8 mouse cellular contexts compared by ENCODE assay signal in the genomic region with DNA sequence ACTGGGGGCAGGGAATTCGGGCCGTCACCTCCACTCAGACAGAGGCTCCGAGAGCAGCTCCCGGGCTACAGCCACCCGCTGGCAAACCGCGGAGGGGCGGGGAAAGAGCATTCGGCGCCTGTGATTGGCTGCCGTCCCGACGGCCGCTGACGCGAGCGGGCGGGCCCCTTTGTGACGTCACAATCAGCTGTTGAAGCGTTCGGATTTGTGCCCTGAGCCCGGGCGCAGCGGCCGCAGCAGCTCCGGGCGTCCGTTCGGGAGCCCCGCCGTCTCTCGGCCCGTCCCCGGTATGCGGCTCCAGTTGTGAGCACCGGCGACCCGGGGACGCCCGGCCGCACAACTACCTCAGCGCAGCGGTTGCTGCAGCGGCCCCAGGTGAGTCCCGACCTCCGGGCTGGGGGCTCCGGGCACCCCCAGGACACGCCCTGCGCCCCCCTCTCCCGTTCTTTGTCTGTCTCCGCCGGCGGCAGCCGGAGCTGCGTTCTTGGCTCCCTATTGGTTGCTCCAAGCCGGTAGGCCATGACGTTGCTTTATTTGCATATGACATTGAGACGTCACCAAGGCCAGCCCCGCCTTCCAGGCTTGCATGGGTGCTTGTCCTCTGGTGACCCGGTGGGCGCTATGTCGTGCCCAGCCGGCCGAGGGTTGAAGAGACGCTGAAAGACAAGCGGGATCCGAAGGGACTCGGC. TPM values are rescaled to one million over a fixed set of nuclear protein-coding genes. Genes with fewer than 3 reads are reported as not detected.
DNase-seq lines count a peak whose midpoint lies in the region; ATAC-seq and TF ChIP-seq lines count a peak whose summit lies in the region.

No protein-coding gene starts in this region.

- peak overlapping the region; percentile 91 for H3K4me2 ChIP-seq in heart, embryonic 13.5 days
- peak overlapping the region; percentile 91 for H3K4me2 ChIP-seq in liver, embryonic 12.5 days
- H3K4me2 ChIP-seq in stomach, embryonic 15.5 days: peak overlapping the region; percentile 86

- peak; percentile 92 for ATAC-seq in heart, embryonic 13.5 days (ENCODE audit: extremely low read depth, insufficient number of reproducible peaks, low FRiP score, low TSS enrichment)
- ATAC-seq in liver, embryonic 12.5 days: peak; percentile 90
- ATAC-seq in stomach, embryonic 15.5 days (ENCODE audit: insufficient read depth, low FRiP score, low read depth): peak; percentile 88

- TF ChIP-seq CTCF in C2C12 (IDR thresholded peaks at IDR 0.05; ENCODE audit: control insufficient read depth, insufficient read depth, insufficient read length): no peak
- no peak for TF ChIP-seq CTCF in brain, embryonic 14.5 days (IDR thresholded peaks at IDR 0.05; ENCODE audit: borderline replicate concordance, extremely low read depth, insufficient read depth, insufficient read length)

- H3ac ChIP-seq in C2C12 (ENCODE audit: control insufficient read depth, insufficient read length, low read depth): peak overlapping the region; percentile 55

- DNase-seq in brain, embryonic 14.5 days (ENCODE audit: low read depth): peak; percentile 98
- DNase-seq in kidney, postnatal 10 days: peak; percentile 99
- DNase-seq in natural killer cell, adult 2 months (ENCODE audit: low spot score in 2 of 2): peak; percentile 97

- TF ChIP-seq POLR2A in brain, embryonic 14.5 days (IDR thresholded peaks at IDR 0.05; ENCODE audit: borderline replicate concordance, extremely low read depth, insufficient read depth, insufficient read length, poor library complexity, severe bottlenecking): peak; percentile 97

- no peaks in the 10 kb centered on the region for H3K36me3 ChIP-seq in C2C12 (ENCODE audit: control insufficient read depth, insufficient read depth)
- H3K36me3 ChIP-seq in erythroblast, embryonic 14.5 days (ENCODE audit: control insufficient read depth): no peaks in the 10 kb centered on the region; the same call in 1 of the 2 replicates
- peaks cover 20% of the 10 kb centered on the region for H3K36me3 ChIP-seq in heart, embryonic 13.5 days
- H3K36me3 ChIP-seq in liver, embryonic 12.5 days: no peaks in the 10 kb centered on the region
- H3K36me3 ChIP-seq in stomach, embryonic 15.5 days: no peaks in the 10 kb centered on the region

- H3K79me3 ChIP-seq in C2C12 (ENCODE audit: low read depth): no peaks in the 10 kb centered on the region

- no peaks in the 10 kb centered on the region for H3K79me2 ChIP-seq in C2C12 (ENCODE audit: control insufficient read depth, insufficient read depth)

- whole genome bisulfite sequencing in heart, embryonic 13.5 days: under 1% methylated on average over 68 of the region's 68 CpGs
- WGBS in liver, embryonic 12.5 days (ENCODE audit: insufficient replicate concordance): under 1% methylated on average over 68 of the region's 68 CpGs
- under 1% methylated on average over 68 of the region's 68 CpGs for WGBS in stomach, embryonic 15.5 days

- H3K9me3 ChIP-seq in erythroblast, embryonic 14.5 days (ENCODE audit: control insufficient read depth, low read length): no peaks in the 10 kb centered on the region
- H3K9me3 ChIP-seq in heart, embryonic 13.5 days: no peaks in the 10 kb centered on the region
- no peaks in the 10 kb centered on the region for H3K9me3 ChIP-seq in liver, embryonic 12.5 days (replicated peaks)
- no peaks in the 10 kb centered on the region for H3K9me3 ChIP-seq in stomach, embryonic 15.5 days

- peak overlapping the region; percentile 52 for H3K4me3 ChIP-seq in C2C12 (ENCODE audit: insufficient read depth, poor library complexity, severe bottlenecking)
- peak overlapping the region; percentile 81 for H3K4me3 ChIP-seq in erythroblast, embryonic 14.5 days (replicated peaks)
- H3K4me3 ChIP-seq in heart, embryonic 13.5 days: peak overlapping the region; percentile 87
- H3K4me3 ChIP-seq in liver, embryonic 12.5 days: peak overlapping the region; percentile 78
- peak overlapping the region; percentile 96 for H3K4me3 ChIP-seq in stomach, embryonic 15.5 days (replicated peaks)

- peak overlapping the region; percentile 97 for H3K9ac ChIP-seq in heart, embryonic 13.5 days
- H3K9ac ChIP-seq in liver, embryonic 12.5 days: peak overlapping the region; percentile 76
- peak overlapping the region; percentile 77 for H3K9ac ChIP-seq in stomach, embryonic 15.5 days

- H3K4me1 ChIP-seq in erythroblast, embryonic 14.5 days (ENCODE audit: control insufficient read depth): peaks cover 17% of the 10 kb centered on the region
- peaks cover 45% of the 10 kb centered on the region for H3K4me1 ChIP-seq in heart, embryonic 13.5 days
- H3K4me1 ChIP-seq in liver, embryonic 12.5 days: peaks cover 26% of the 10 kb centered on the region
- H3K4me1 ChIP-seq in stomach, embryonic 15.5 days: peaks cover 16% of the 10 kb centered on the region

- peak overlapping the region; percentile 100 for H3K27ac ChIP-seq in heart, embryonic 13.5 days (replicated peaks)
- H3K27ac ChIP-seq in liver, embryonic 12.5 days: peak overlapping the region; percentile 93
- peak overlapping the region; percentile 98 for H3K27ac ChIP-seq in stomach, embryonic 15.5 days

- no peaks in the 10 kb centered on the region for H3K27me3 ChIP-seq in C2C12 (ENCODE audit: control insufficient read depth, insufficient read depth, insufficient read length)
- peaks cover 28% of the 10 kb centered on the region for H3K27me3 ChIP-seq in erythroblast, embryonic 14.5 days (ENCODE audit: control insufficient read depth)
- H3K27me3 ChIP-seq in heart, embryonic 13.5 days (replicated peaks): peaks cover 19% of the 10 kb centered on the region
- H3K27me3 ChIP-seq in liver, embryonic 12.5 days (replicated peaks): peaks cover 45% of the 10 kb centered on the region
- H3K27me3 ChIP-seq in stomach, embryonic 15.5 days (replicated peaks): no peaks in the 10 kb centered on the region

TF ChIP-seq in C2C12, 6 proteins besides CTCF, POLR2A, EP300 and RAD21:
- TF ChIP-seq MYOG (IDR thresholded peaks at IDR 0.05; ENCODE audit: control insufficient read depth, extremely low read depth, insufficient read length) (no peak), FOSL1 (IDR thresholded peaks at IDR 0.05; ENCODE audit: insufficient read depth, low read length, poor library complexity, severe bottlenecking) (no peak), CEBPB (IDR thresholded peaks at IDR 0.05; ENCODE audit: low read depth) (no peak), MYOD1 (IDR thresholded peaks at IDR 0.05; ENCODE audit: control insufficient read depth, insufficient read length, low read depth) (no peak)

RNA-seq across cellular contexts. Expression of a gene that starts 0.9 kb away (rescaled TPM):
- 13.8 TPM for polyA plus RNA-seq in C2C12 (2012; fragmentation: generic; extraction: Trizol)
- 145 and 159 TPM in 2 replicates for polyA plus RNA-seq in brain, embryonic 14.5 days (2012; rRNA removed)
- 0.27 and 0.51 TPM in 2 replicates for polyA plus RNA-seq in erythroblast, embryonic 14.5 days (2012)
- polyA plus RNA-seq in heart, embryonic 13.5 days (2015; fragmentation: Nextera tagmentation; extraction: Ambion mirVana): 97.6 and 107 TPM in 2 replicates
- 2.5 and 3.6 TPM in 2 replicates for polyA plus RNA-seq in liver, embryonic 12.5 days (2016; fragmentation: Nextera tagmentation; extraction: Ambion mirVana)
- polyA plus RNA-seq in stomach, embryonic 15.5 days (2015; fragmentation: Nextera tagmentation; extraction: Ambion mirVana): 19.9 and 24.4 TPM in 2 replicates

RNA-seq across cellular contexts. Expression of a gene that starts 24.6 kb away (rescaled TPM):
- polyA plus RNA-seq in C2C12 (2012; fragmentation: generic; extraction: Trizol): 30.7 TPM
- polyA plus RNA-seq in brain, embryonic 14.5 days (2012; rRNA removed): 62.0 and 71.9 TPM in 2 replicates
- polyA plus RNA-seq in erythroblast, embryonic 14.5 days (2012): 0.77 and 1.2 TPM in 2 replicates
- 53.2 and 58.8 TPM in 2 replicates for polyA plus RNA-seq in heart, embryonic 13.5 days (2015; fragmentation: Nextera tagmentation; extraction: Ambion mirVana)
- 29.0 and 29.5 TPM in 2 replicates for polyA plus RNA-seq in liver, embryonic 12.5 days (2016; fragmentation: Nextera tagmentation; extraction: Ambion mirVana)
- polyA plus RNA-seq in stomach, embryonic 15.5 days (2015; fragmentation: Nextera tagmentation; extraction: Ambion mirVana): 54.6 and 56.6 TPM in 2 replicates

Comparison
In these comparisons a context has a peak if more than half of its experiments do, and no peak if none do; other contexts are left out.
1. Peak in every context shown above with its lines: DNase-seq, ATAC-seq, H3K4me3 ChIP-seq and H3K27ac ChIP-seq.
2. RNA of a gene that starts 24.6 kb away (polyA plus RNA-seq): 62.0 to 71.9 TPM in brain, embryonic 14.5 days, 54.6 to 56.6 TPM in stomach, embryonic 15.5 days, 53.2 to 58.8 TPM in heart, embryonic 13.5 days, 30.7 TPM in C2C12 (single experiment) and 29.0 to 29.5 TPM in liver, embryonic 12.5 days; 0.77 to 1.2 TPM in erythroblast, embryonic 14.5 days; every median in the first group is over 10 times any median in the second.